Comparison of ENCODE assay signal across 9 mouse cellular contexts in the genomic region with DNA sequence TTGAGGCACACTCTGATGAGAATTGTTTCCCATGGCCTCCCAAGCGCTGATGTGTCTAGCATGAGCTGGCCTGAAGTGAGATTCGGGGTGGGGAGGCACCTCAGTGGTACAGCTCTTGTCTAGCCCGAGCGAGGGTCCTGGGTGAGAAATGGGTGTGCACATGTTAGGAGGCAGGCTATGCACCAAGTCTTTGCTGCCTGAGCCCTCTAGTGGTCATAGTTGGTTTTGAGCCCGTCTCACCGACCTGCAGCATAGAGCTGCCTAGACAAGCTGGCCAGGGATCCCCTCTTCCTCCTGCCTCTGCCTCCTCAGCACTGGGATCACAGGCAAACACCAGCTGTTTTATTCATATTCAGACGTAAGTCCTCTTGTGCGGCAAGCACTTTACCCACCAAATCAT. TPM values are rescaled to one million over a fixed set of nuclear protein-coding genes. Genes with fewer than 3 reads are reported as not detected.
A peak's percentile ranks its signal among the peaks of the same experiment; 100 is the strongest.
DNase-seq lines count a peak whose midpoint lies in the region; ATAC-seq and TF ChIP-seq lines count a peak whose summit lies in the region.
"Had no signal": no experiment of that assay in that cellular context is flagged by ENCODE, and none has a peak within 500 bp of the region (broad histone marks: within the 10 kb centered on the region; RNA-seq: fewer than 3 reads in every experiment).

No protein-coding gene starts in this region.

- no peaks in the 10 kb centered on the region for H3K9me3 ChIP-seq in ES-Bruce4 (replicated peaks; ENCODE audit: control insufficient read depth, insufficient read depth, low read length, poor library complexity, severe bottlenecking)
- H3K9me3 ChIP-seq in forebrain, embryonic 14.5 days (replicated peaks; ENCODE audit: control insufficient read depth, low read length), result no peaks in the 10 kb centered on the region
- no peaks in the 10 kb centered on the region for H3K9me3 ChIP-seq in hindbrain, embryonic 10.5 days
- H3K9me3 ChIP-seq in lung, embryonic 14.5 days (ENCODE audit: low read depth, low read length), result no peaks in the 10 kb centered on the region
- no peaks in the 10 kb centered on the region for H3K9me3 ChIP-seq in neural tube, embryonic 15.5 days (replicated peaks)

- H3K9ac ChIP-seq in ES-Bruce4 (ENCODE audit: low read depth, poor library complexity, severe bottlenecking), result no peak overlapping the region
- no peak overlapping the region for H3K9ac ChIP-seq in forebrain, embryonic 14.5 days (ENCODE audit: low read length)
- H3K9ac ChIP-seq in lung, embryonic 14.5 days, result no peak overlapping the region
- H3K9ac ChIP-seq in neural tube, embryonic 15.5 days (replicated peaks), result no peak overlapping the region

- H3K4me2 ChIP-seq in forebrain, embryonic 14.5 days (ENCODE audit: low read length), result no peak overlapping the region
- no peak overlapping the region for H3K4me2 ChIP-seq in lung, embryonic 14.5 days
- no peak overlapping the region for H3K4me2 ChIP-seq in neural tube, embryonic 15.5 days

- peak; percentile 73; the same call in 1 of the 2 replicates for ATAC-seq in forebrain, embryonic 14.5 days
- ATAC-seq in lung, embryonic 14.5 days (ENCODE audit: insufficient read depth), result peak; percentile 59
- peak; percentile 76 for ATAC-seq in neural tube, embryonic 15.5 days (ENCODE audit: low FRiP score)

- peak; percentile 94 for TF ChIP-seq CTCF in ES-Bruce4 (IDR thresholded peaks at IDR 0.05; ENCODE audit: low read depth, low read length)
- peak; percentile 89 for TF ChIP-seq CTCF in lung, embryonic 14.5 days (IDR thresholded peaks at IDR 0.05; ENCODE audit: low read depth)

- H3K27me3 ChIP-seq in ES-Bruce4 (ENCODE audit: control insufficient read depth, insufficient read depth, low read length, poor library complexity, severe bottlenecking), result no peaks in the 10 kb centered on the region
- H3K27me3 ChIP-seq in forebrain, embryonic 14.5 days (replicated peaks; ENCODE audit: control insufficient read depth, insufficient read depth, low read length), result no peaks in the 10 kb centered on the region
- no peaks in the 10 kb centered on the region for H3K27me3 ChIP-seq in hindbrain, embryonic 10.5 days (ENCODE audit: insufficient read depth, poor library complexity, severe bottlenecking)
- no peaks in the 10 kb centered on the region for H3K27me3 ChIP-seq in lung, embryonic 14.5 days (ENCODE audit: insufficient read depth, low read length)
- no peaks in the 10 kb centered on the region for H3K27me3 ChIP-seq in neural tube, embryonic 15.5 days (replicated peaks)

- no peak overlapping the region for H3K4me3 ChIP-seq in ES-Bruce4 (ENCODE audit: low read depth, low read length)
- H3K4me3 ChIP-seq in forebrain, embryonic 14.5 days (ENCODE audit: low read depth, low read length), result no peak overlapping the region
- no peak overlapping the region for H3K4me3 ChIP-seq in hindbrain, embryonic 10.5 days
- H3K4me3 ChIP-seq in lung, embryonic 14.5 days (ENCODE audit: low read depth, low read length), result no peak overlapping the region
- no peak overlapping the region for H3K4me3 ChIP-seq in neural tube, embryonic 15.5 days (replicated peaks)

- TF ChIP-seq EP300 in ES-Bruce4 (IDR thresholded peaks at IDR 0.05; ENCODE audit: insufficient read depth, low read depth, low read length), result no peak

- no peak for TF ChIP-seq POLR2A in ES-Bruce4 (IDR thresholded peaks at IDR 0.05; ENCODE audit: insufficient read depth, low read length)

- peak; percentile 67 for DNase-seq in c-Kit-positive CD71-positive TER-119-negative erythroid progenitor cells, embryonic 14.5 days (ENCODE audit: low read depth)
- DNase-seq in forebrain, embryonic 14.5 days (ENCODE audit: low spot score), result peak; percentile 86
- peak; percentile 79 for DNase-seq in hindbrain, embryonic 10.5 days (ENCODE audit: low spot score)
- peak; percentile 71 to 79 for DNase-seq in layer of hippocampus, adult 8-10 months (ENCODE audit: low spot score in 2 of 2)
- peak; percentile 91 for DNase-seq in lung, embryonic 14.5 days
- peak; percentile 79 for DNase-seq in thymus, postnatal 0 days (ENCODE audit: low spot score)

- H3K27ac ChIP-seq in ES-Bruce4 (ENCODE audit: insufficient read depth, low read length), result no peak overlapping the region
- no peak overlapping the region for H3K27ac ChIP-seq in forebrain, embryonic 14.5 days (ENCODE audit: low read depth, low read length)
- no peak overlapping the region for H3K27ac ChIP-seq in hindbrain, embryonic 10.5 days
- no peak overlapping the region for H3K27ac ChIP-seq in lung, embryonic 14.5 days (ENCODE audit: low read depth)
- no peak overlapping the region for H3K27ac ChIP-seq in neural tube, embryonic 15.5 days (replicated peaks)

- peaks cover 7% of the 10 kb centered on the region for H3K4me1 ChIP-seq in ES-Bruce4 (ENCODE audit: control insufficient read depth, insufficient read depth, low read length)
- no peaks in the 10 kb centered on the region; the same call in 1 of the 2 replicates for H3K4me1 ChIP-seq in forebrain, embryonic 14.5 days (ENCODE audit: control insufficient read depth, insufficient read depth, low read length)
- H3K4me1 ChIP-seq in hindbrain, embryonic 10.5 days (replicated peaks), result peaks cover 15% of the 10 kb centered on the region
- H3K4me1 ChIP-seq in lung, embryonic 14.5 days (ENCODE audit: insufficient read depth), result no peaks in the 10 kb centered on the region; the same call in 1 of the 2 replicates
- peaks cover 57% of the 10 kb centered on the region for H3K4me1 ChIP-seq in neural tube, embryonic 15.5 days

- H3K36me3 ChIP-seq in ES-Bruce4 (ENCODE audit: control insufficient read depth, insufficient read depth, low read length, poor library complexity, severe bottlenecking), result peaks cover 3% of the 10 kb centered on the region; the same call in 1 of the 2 replicates
- H3K36me3 ChIP-seq in forebrain, embryonic 14.5 days (ENCODE audit: control insufficient read depth, insufficient read depth, low read length), result peaks cover 51% of the 10 kb centered on the region
- H3K36me3 ChIP-seq in hindbrain, embryonic 10.5 days, result peaks cover 51% of the 10 kb centered on the region
- peaks cover 47% of the 10 kb centered on the region for H3K36me3 ChIP-seq in lung, embryonic 14.5 days (ENCODE audit: insufficient read depth)
- H3K36me3 ChIP-seq in neural tube, embryonic 15.5 days, result peaks cover 41% of the 10 kb centered on the region

- WGBS in forebrain, embryonic 14.5 days, result 18% methylated on average over 8 of the region's 8 CpGs
- WGBS in hindbrain, embryonic 10.5 days, result 22% methylated on average over 8 of the region's 8 CpGs
- 23% methylated on average over 8 of the region's 8 CpGs for WGBS in lung, embryonic 14.5 days
- 22% methylated on average over 8 of the region's 8 CpGs for WGBS in neural tube, embryonic 15.5 days

RNA-seq across cellular contexts. Expression of gene Fem1a, which starts 7.4 kb away (rescaled TPM):
- 4.9 and 5.4 TPM in 2 replicates for polyA plus RNA-seq in ES-Bruce4 (2011; ENCODE audit: insufficient read depth, insufficient read length, low read depth, missing spikeins)
- polyA plus RNA-seq in forebrain, embryonic 14.5 days (2014; fragmentation: Nextera tagmentation; extraction: Ambion mirVana), result 18.0 and 22.0 TPM in 2 replicates
- polyA plus RNA-seq in hindbrain, embryonic 10.5 days (2016; fragmentation: Nextera tagmentation; extraction: Ambion mirVana), result 13.3 and 15.5 TPM in 2 replicates
- total RNA-seq in layer of hippocampus, adult 8-10 months (2022), result 10 to 100 TPM; 32.7 to 36.0 (median 35.1) TPM
- polyA plus RNA-seq in lung, embryonic 14.5 days (2014; fragmentation: Nextera tagmentation; extraction: Ambion mirVana), result 14.5 and 15.4 TPM in 2 replicates
- polyA plus RNA-seq in neural tube, embryonic 15.5 days (2015; fragmentation: Nextera tagmentation; extraction: Ambion mirVana), result 16.2 and 16.9 TPM in 2 replicates
- polyA plus RNA-seq in thymus, postnatal 0 days (2015; fragmentation: Nextera tagmentation; extraction: Ambion mirVana), result 11.1 and 12.9 TPM in 2 replicates

RNA-seq across cellular contexts. Expression of gene Ticam1, which starts 12.6 kb away (rescaled TPM):
- 4.0 and 4.7 TPM in 2 replicates for polyA plus RNA-seq in ES-Bruce4 (2011; ENCODE audit: insufficient read depth, insufficient read length, low read depth, missing spikeins)
- 1.5 and 2.2 TPM in 2 replicates for polyA plus RNA-seq in forebrain, embryonic 14.5 days (2014; fragmentation: Nextera tagmentation; extraction: Ambion mirVana)
- polyA plus RNA-seq in hindbrain, embryonic 10.5 days (2016; fragmentation: Nextera tagmentation; extraction: Ambion mirVana), result 2.4 and 2.6 TPM in 2 replicates
- total RNA-seq in layer of hippocampus, adult 8-10 months (2022), result 1 to 10 TPM; 6.8 to 8.8 (median 7.8) TPM
- polyA plus RNA-seq in lung, embryonic 14.5 days (2014; fragmentation: Nextera tagmentation; extraction: Ambion mirVana), result 4.5 and 4.9 TPM in 2 replicates
- 1.2 and 2.9 TPM in 2 replicates for polyA plus RNA-seq in neural tube, embryonic 15.5 days (2015; fragmentation: Nextera tagmentation; extraction: Ambion mirVana)
- 2.5 and 3.0 TPM in 2 replicates for polyA plus RNA-seq in thymus, postnatal 0 days (2015; fragmentation: Nextera tagmentation; extraction: Ambion mirVana)

RNA-seq across cellular contexts. Expression of gene Plin3, which starts 28.7 kb away (rescaled TPM):
- polyA plus RNA-seq in ES-Bruce4 (2011; ENCODE audit: insufficient read depth, insufficient read length, low read depth, missing spikeins), result 57.1 and 60.2 TPM in 2 replicates
- 15.3 and 17.8 TPM in 2 replicates for polyA plus RNA-seq in forebrain, embryonic 14.5 days (2014; fragmentation: Nextera tagmentation; extraction: Ambion mirVana)
- polyA plus RNA-seq in hindbrain, embryonic 10.5 days (2016; fragmentation: Nextera tagmentation; extraction: Ambion mirVana), result 50.9 and 61.6 TPM in 2 replicates
- 10 to 100 TPM; 13.2 to 22.6 (median 19.6) TPM for total RNA-seq in layer of hippocampus, adult 8-10 months (2022)
- polyA plus RNA-seq in lung, embryonic 14.5 days (2014; fragmentation: Nextera tagmentation; extraction: Ambion mirVana), result 69.7 and 71.0 TPM in 2 replicates
- 13.2 and 28.7 TPM in 2 replicates for polyA plus RNA-seq in neural tube, embryonic 15.5 days (2015; fragmentation: Nextera tagmentation; extraction: Ambion mirVana)
- polyA plus RNA-seq in thymus, postnatal 0 days (2015; fragmentation: Nextera tagmentation; extraction: Ambion mirVana), result 59.5 TPM in 2 replicates

RNA-seq across cellular contexts. Expression of gene Arrdc5, which starts 36.1 kb away (rescaled TPM):
- polyA plus RNA-seq in ES-Bruce4 (2011; ENCODE audit: insufficient read depth, insufficient read length, low read depth, missing spikeins), result not detected in 2 replicates
- not detected in 2 replicates for polyA plus RNA-seq in forebrain, embryonic 14.5 days (2014; fragmentation: Nextera tagmentation; extraction: Ambion mirVana)
- polyA plus RNA-seq in hindbrain, embryonic 10.5 days (2016; fragmentation: Nextera tagmentation; extraction: Ambion mirVana), result not detected in 2 replicates
- total RNA-seq in layer of hippocampus, adult 8-10 months (2022), result not detected
- polyA plus RNA-seq in lung, embryonic 14.5 days (2014; fragmentation: Nextera tagmentation; extraction: Ambion mirVana), result not detected in 2 replicates
- 0.34 TPM in 1 of 2 replicates, not detected in the other for polyA plus RNA-seq in neural tube, embryonic 15.5 days (2015; fragmentation: Nextera tagmentation; extraction: Ambion mirVana)
- polyA plus RNA-seq in thymus, postnatal 0 days (2015; fragmentation: Nextera tagmentation; extraction: Ambion mirVana), result 0.84 and 1.8 TPM in 2 replicates
- total RNA-seq: gastrocnemius, postnatal 4 days had no signal

RNA-seq across cellular contexts. Expression of gene Uhrf1, which starts 39.1 kb away (rescaled TPM):
- 162 and 174 TPM in 2 replicates for polyA plus RNA-seq in ES-Bruce4 (2011; ENCODE audit: insufficient read depth, insufficient read length, low read depth, missing spikeins)
- 38.9 and 47.4 TPM in 2 replicates for polyA plus RNA-seq in forebrain, embryonic 14.5 days (2014; fragmentation: Nextera tagmentation; extraction: Ambion mirVana)
- polyA plus RNA-seq in hindbrain, embryonic 10.5 days (2016; fragmentation: Nextera tagmentation; extraction: Ambion mirVana), result 196 and 300 TPM in 2 replicates
- 1 to 10 TPM in 3 of 4 experiments, under 1 TPM in 1; 0.77 to 2.5 (median 1.6) TPM for total RNA-seq in layer of hippocampus, adult 8-10 months (2022)
- 137 and 147 TPM in 2 replicates for polyA plus RNA-seq in lung, embryonic 14.5 days (2014; fragmentation: Nextera tagmentation; extraction: Ambion mirVana)
- 13.8 and 59.4 TPM in 2 replicates for polyA plus RNA-seq in neural tube, embryonic 15.5 days (2015; fragmentation: Nextera tagmentation; extraction: Ambion mirVana)
- 234 and 264 TPM in 2 replicates for polyA plus RNA-seq in thymus, postnatal 0 days (2015; fragmentation: Nextera tagmentation; extraction: Ambion mirVana)
